Mouse (Mus musculus) stomach, embryonic 15.5 days (tissue): ENCODE measurements around the gene Gm17482. TPM values are rescaled to one million over a fixed set of nuclear protein-coding genes. Genes with fewer than 3 reads are reported as not detected.

Experiments used
- ATAC-seq: fragments of 200-750 bp; cut with Nextera tagmentation; 2 replicates; pipeline ENCODE4 v1.8.0; 2017; ENCODE audit warnings: low read depth, moderate number of reproducible peaks, moderate TSS enrichment; ENCODE audit not compliant: insufficient read depth, low FRiP score
- H3K27ac ChIP-seq: fragments of 300-500 bp; sonication (generic); 2 replicates; pipeline ENCODE4 v1.5.1; 2015; ENCODE audit warnings: mild to moderate bottlenecking, inconsistent platforms
- H3K27me3 ChIP-seq: fragments of 300-500 bp; sonication (generic); replicated peaks from 2 replicates; pipeline ENCODE4 v1.6.1; 2015; ENCODE audit warnings: inconsistent platforms
- H3K36me3 ChIP-seq: fragments of 300-500 bp; sonication (generic); 2 replicates; pipeline ENCODE4 v1.6.1; 2015; ENCODE audit warnings: inconsistent platforms
- H3K4me1 ChIP-seq: fragments of 300-500 bp; sonication (generic); 2 replicates; pipeline ENCODE4 v1.6.1; 2015; ENCODE audit warnings: inconsistent platforms
- H3K4me2 ChIP-seq: fragments of 300-500 bp; sonication (generic); 2 replicates; pipeline ENCODE4 v1.6.1; 2015; ENCODE audit warnings: mild to moderate bottlenecking, inconsistent platforms
- H3K4me3 ChIP-seq: fragments of 300-500 bp; sonication (generic); replicated peaks from 2 replicates; pipeline ENCODE4 v1.5.1; 2015; ENCODE audit warnings: inconsistent platforms
- H3K9ac ChIP-seq: fragments of 300-500 bp; sonication (generic); 2 replicates; pipeline ENCODE4 v1.6.1; 2015; ENCODE audit warnings: inconsistent platforms
- H3K9me3 ChIP-seq: fragments of 300-500 bp; sonication (generic); 2 replicates; pipeline ENCODE4 v1.6.1; 2016; ENCODE audit warnings: inconsistent platforms
- WGBS: fragments of 180-500 bp; shearing (Covaris S2); methylation state at CpG from one replicate; pipeline ENCODE4 v1.1.7; 2015; 5-methylcytosine and 5-hydroxymethylcytosine counted together
- polyA plus RNA-seq: library from polyadenylated mRNA; unstranded; fragments of >200 nt; fragmentation: Nextera tagmentation; extraction: Ambion mirVana; gene quantifications from 2 replicates; pipeline ENCODE4 v1.2.1, GENCODE M21; 2015

Gm17482 gene
- polyA plus RNA-seq, 1 experiment from 2014 or later, result not detected

- 86% methylated on average over 10 of the region's 10 CpGs for WGBS
- H3K27ac ChIP-seq, result no peak overlapping the region
- no peaks in the 10 kb centered on the region for H3K36me3 ChIP-seq
- no peaks in the 10 kb centered on the region for H3K27me3 ChIP-seq
- H3K4me3 ChIP-seq, result no peak overlapping the region
- no peaks in the 10 kb centered on the region for H3K9me3 ChIP-seq
- H3K9ac ChIP-seq, result no peak overlapping the region
- no peak for ATAC-seq
- H3K4me2 ChIP-seq, result no peak overlapping the region
- peaks cover 7% of the 10 kb centered on the region; the same call in 1 of the 2 replicates for H3K4me1 ChIP-seq
Measured at GRCm38 (mm10) chr6:115273346-115273745, 46.2 kb downstream of the Gm17482 start.

GRCm38 (mm10) chr6:115274705-115275104 lies 47.6 kb downstream of the Gm17482 start:
- ATAC-seq, result no peak

DNA sequence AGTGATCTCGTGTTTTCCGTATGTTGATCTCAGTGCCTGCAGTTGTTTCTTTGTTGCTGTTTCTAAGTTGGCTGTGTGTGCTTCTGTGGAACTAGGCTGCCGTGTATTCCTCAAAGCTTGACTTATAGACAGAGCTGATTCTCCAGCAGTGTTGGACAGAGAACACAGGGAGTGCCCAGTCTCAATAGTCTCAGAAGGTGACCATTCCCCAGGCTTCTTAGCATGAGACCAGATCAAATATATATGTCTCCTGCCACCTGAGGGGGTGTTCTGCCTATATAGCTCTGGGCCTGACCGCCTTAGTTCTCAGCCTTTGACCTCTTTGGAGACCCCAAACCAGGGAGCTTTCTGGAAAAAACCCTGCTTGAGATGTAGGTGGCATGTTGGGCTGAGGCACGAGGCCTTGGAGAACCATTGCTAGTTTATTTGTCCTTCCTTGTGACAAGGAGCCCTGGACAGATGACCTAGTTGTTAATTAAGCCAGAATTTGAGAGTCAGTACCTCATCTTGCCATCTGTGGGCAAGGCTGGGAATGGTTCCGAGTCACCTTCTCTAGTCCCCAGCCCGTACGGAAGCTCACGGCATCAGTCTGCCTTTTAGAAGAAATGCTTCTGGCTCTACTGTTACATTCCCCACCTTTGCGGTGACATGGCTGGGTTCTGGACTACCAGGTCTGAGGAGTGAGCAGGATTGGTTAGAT lies 48.1 kb downstream of the Gm17482 start:
- Histone ChIP-seq H3K36me3 (no peaks in the 10 kb centered on the region), H3K4me2 (no peak overlapping the region), H3K9ac (no peak overlapping the region), H3K4me3 (no peak overlapping the region), H3K27me3 (no peaks in the 10 kb centered on the region), H3K4me1 (peaks cover 5% of the 10 kb centered on the region; the same call in 1 of the 2 replicates), H3K9me3 (no peaks in the 10 kb centered on the region), H3K27ac (no peak overlapping the region)
- no peak for ATAC-seq
- 87% methylated on average over 10 of the region's 10 CpGs for WGBS

More at GRCm38 (mm10) chr6:115274705-115275104, 47.6 kb downstream of the Gm17482 start:
- Histone ChIP-seq H3K27me3 (no peaks in the 10 kb centered on the region), H3K27ac (no peak overlapping the region), H3K36me3 (no peaks in the 10 kb centered on the region), H3K9me3 (no peaks in the 10 kb centered on the region), H3K4me1 (peaks cover 7% of the 10 kb centered on the region; the same call in 1 of the 2 replicates), H3K9ac (no peak overlapping the region), H3K4me3 (no peak overlapping the region), H3K4me2 (no peak overlapping the region)
- WGBS, result 66% methylated on average over 9 of the region's 9 CpGs

DNA sequence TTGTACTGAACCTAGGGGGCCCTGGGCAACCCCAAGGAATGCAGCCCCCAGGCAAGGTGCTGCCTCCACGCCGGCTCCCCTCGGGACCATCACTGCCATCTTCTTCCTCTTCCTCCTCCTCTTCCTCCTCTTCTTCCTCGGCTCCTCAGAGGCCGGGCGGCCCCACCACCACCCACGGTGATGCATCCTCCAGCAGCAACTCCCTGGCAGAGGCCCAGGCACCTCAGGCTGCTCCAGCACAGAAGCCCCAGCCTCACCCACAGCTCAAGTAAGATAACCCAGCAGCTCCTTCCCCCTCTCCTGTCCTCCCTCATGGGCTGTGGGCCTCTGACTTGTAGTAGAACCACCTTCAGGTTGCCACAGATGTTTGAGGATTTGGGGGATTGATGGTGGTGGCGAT lies 50.9 kb downstream of the Gm17482 start:
- H3K9me3 ChIP-seq, result no peaks in the 10 kb centered on the region
- no peaks in the 10 kb centered on the region for H3K4me1 ChIP-seq
- H3K4me3 ChIP-seq, result no peak overlapping the region
- WGBS, result 80% methylated on average over 8 of the region's 8 CpGs
- no peak for ATAC-seq
- no peak overlapping the region for H3K27ac ChIP-seq
- H3K4me2 ChIP-seq, result no peak overlapping the region
- no peaks in the 10 kb centered on the region for H3K36me3 ChIP-seq
- no peak overlapping the region for H3K9ac ChIP-seq
- no peaks in the 10 kb centered on the region for H3K27me3 ChIP-seq

GRCm38 (mm10) chr6:115279639-115280038 lies 52.5 kb downstream of the Gm17482 start:
- WGBS, result 55% methylated on average over 2 of the region's 2 CpGs
- H3K4me3 ChIP-seq, result no peak overlapping the region
- no peak overlapping the region for H3K9ac ChIP-seq
- H3K9me3 ChIP-seq, result no peaks in the 10 kb centered on the region
- H3K27ac ChIP-seq, result no peak overlapping the region
- no peaks in the 10 kb centered on the region for H3K27me3 ChIP-seq
- no peak for ATAC-seq
- no peaks in the 10 kb centered on the region for H3K4me1 ChIP-seq
- H3K4me2 ChIP-seq, result no peak overlapping the region
- H3K36me3 ChIP-seq, result no peaks in the 10 kb centered on the region

DNA sequence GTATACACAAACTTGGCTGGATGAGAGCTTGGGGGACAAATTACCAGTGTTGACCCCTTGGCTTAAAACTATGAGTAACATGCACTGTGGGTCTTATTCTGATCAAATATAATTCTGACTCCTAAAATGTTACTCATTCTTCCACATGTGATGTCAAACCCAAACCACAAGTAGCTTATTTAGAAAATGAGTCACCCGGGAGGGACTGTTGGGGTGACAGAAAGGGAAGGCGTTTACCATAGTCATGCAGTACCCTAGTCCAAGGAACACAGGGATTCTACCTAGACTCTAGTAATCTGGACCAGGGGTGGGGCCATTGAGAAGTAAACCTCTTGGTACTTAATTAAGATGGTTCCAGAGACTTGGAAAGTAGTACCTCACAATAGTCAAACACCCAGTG lies 57.0 kb downstream of the Gm17482 start:
- no peaks in the 10 kb centered on the region for H3K27me3 ChIP-seq
- no peaks in the 10 kb centered on the region for H3K36me3 ChIP-seq
- ATAC-seq, result no peak
- H3K27ac ChIP-seq, result no peak overlapping the region
- H3K9me3 ChIP-seq, result no peaks in the 10 kb centered on the region
- no peaks in the 10 kb centered on the region for H3K4me1 ChIP-seq
- no peak overlapping the region for H3K9ac ChIP-seq
- 82% methylated on average over 2 of the region's 2 CpGs for WGBS
- no peak overlapping the region for H3K4me2 ChIP-seq
- no peak overlapping the region for H3K4me3 ChIP-seq

DNA sequence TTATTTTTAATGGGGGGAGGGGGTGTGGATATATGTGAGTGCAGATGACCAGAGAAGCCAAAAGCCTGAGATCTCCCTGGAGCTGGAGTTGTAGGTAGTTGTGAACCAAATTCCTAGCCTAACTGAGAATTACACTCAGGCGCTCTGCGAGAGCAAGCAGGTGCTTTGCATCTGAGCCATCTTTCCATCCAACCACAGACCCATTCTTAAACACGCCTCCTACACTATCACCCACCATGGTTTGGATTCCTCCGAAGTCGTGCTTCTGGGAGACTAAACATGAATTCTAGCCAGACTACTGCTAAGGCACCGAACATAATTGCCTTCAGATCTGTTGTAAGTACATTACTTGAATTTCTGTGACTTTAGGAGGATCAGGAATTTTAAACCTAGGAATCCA lies 59.3 kb downstream of the Gm17482 start:
- 63% methylated on average over 6 of the region's 6 CpGs for WGBS
- no peaks in the 10 kb centered on the region for H3K9me3 ChIP-seq

DNA sequence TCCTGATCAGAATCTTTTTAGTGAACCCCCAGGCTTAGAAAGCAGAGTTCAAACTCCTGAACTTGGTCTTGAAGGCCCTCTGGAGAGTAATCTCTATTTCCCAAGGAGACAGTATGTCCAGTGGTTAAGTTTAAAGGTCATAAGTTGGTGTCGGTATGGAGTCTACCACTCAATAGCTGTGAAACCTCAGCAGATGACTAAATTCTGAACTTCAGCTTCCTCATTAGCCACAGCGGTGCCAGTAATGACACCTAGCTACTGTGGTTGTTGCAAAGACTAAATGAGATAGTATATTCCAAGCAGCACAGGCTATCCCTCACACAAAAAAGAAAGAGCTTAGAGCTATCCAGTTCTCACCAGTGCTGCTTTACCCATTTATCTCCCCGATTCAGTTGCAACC lies 61.1 kb downstream of the Gm17482 start:
- no peak overlapping the region for H3K4me3 ChIP-seq
- no peaks in the 10 kb centered on the region for H3K27me3 ChIP-seq
- no peaks in the 10 kb centered on the region for H3K9me3 ChIP-seq
- H3K4me1 ChIP-seq, result no peaks in the 10 kb centered on the region
- no peak for ATAC-seq
- no peak overlapping the region for H3K27ac ChIP-seq
- H3K36me3 ChIP-seq, result no peaks in the 10 kb centered on the region
- no peak overlapping the region for H3K4me2 ChIP-seq
- no peak overlapping the region for H3K9ac ChIP-seq
- 91% methylated on average over 3 of the region's 3 CpGs for WGBS

More for the DNA sequence above, 59.3 kb downstream of the Gm17482 start:
- Histone ChIP-seq H3K27ac (no peak overlapping the region), H3K27me3 (no peaks in the 10 kb centered on the region), H3K4me2 (no peak overlapping the region), H3K36me3 (no peaks in the 10 kb centered on the region), H3K4me1 (no peaks in the 10 kb centered on the region), H3K9ac (no peak overlapping the region), H3K4me3 (no peak overlapping the region)
- ATAC-seq, result no peak

DNA sequence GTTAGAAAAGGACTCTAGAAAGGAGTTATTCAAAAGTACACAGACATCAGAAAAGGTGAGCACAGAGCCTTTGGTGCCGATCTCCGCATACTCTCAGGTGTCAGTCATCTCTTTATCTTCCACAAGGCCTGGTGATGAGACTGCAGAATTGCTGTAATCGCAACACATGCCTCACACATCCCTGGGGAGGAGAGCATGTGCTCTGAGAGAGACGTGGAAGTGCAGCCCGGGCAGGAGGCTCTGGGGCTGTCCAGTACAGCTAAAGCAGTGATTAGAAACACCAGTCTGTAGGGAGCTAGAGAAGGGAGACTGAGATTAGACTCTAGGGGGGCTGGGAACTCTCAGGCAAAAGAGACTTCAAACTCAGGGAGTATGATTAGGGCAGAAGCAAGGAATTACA lies 63.4 kb downstream of the Gm17482 start:
- Histone ChIP-seq H3K36me3 (no peaks in the 10 kb centered on the region), H3K9ac (no peak overlapping the region), H3K27ac (no peak overlapping the region), H3K4me2 (no peak overlapping the region), H3K4me3 (no peak overlapping the region), H3K4me1 (no peaks in the 10 kb centered on the region), H3K9me3 (no peaks in the 10 kb centered on the region), H3K27me3 (no peaks in the 10 kb centered on the region)
- no peak for ATAC-seq
- whole genome bisulfite sequencing, result 63% methylated on average over 5 of the region's 5 CpGs

- Histone ChIP-seq H3K9ac (no peak overlapping the region), H3K4me3 (no peak overlapping the region), H3K36me3 (no peaks in the 10 kb centered on the region), H3K27ac (no peak overlapping the region), H3K27me3 (no peaks in the 10 kb centered on the region), H3K4me2 (no peak overlapping the region), H3K4me1 (no peaks in the 10 kb centered on the region), H3K9me3 (no peaks in the 10 kb centered on the region)
- ATAC-seq, result no peak
- WGBS, result 86% methylated on average over 2 of the region's 2 CpGs
Measured at GRCm38 (mm10) chr6:115291068-115291467, 63.9 kb downstream of the Gm17482 start.

DNA sequence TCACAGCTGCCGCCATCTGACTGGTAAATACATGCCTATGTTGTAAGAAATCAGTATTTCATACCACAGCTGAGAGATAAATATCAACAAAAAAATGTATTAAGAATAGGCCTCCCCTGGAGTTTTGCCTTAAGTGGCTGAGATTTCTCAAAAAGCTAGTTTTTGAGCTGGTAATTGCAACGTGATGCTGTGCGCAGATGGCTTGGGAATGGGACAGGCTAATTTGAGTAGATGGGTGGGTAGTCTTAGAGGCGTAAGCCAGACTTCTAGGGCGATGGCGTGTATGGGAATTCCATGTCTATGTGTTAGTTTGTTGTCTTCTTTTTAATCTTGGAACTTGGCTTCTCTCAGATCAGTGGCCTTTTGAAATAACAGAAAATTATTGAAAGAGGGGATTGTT lies 64.7 kb downstream of the Gm17482 start:
- ATAC-seq, result no peak
- no peaks in the 10 kb centered on the region for H3K27me3 ChIP-seq
- no peak overlapping the region for H3K4me2 ChIP-seq
- H3K4me1 ChIP-seq, result no peaks in the 10 kb centered on the region
- H3K4me3 ChIP-seq, result no peak overlapping the region
- no peak overlapping the region for H3K27ac ChIP-seq
- 91% methylated on average over 6 of the region's 6 CpGs for WGBS
- no peaks in the 10 kb centered on the region for H3K36me3 ChIP-seq
- H3K9ac ChIP-seq, result no peak overlapping the region
- no peaks in the 10 kb centered on the region for H3K9me3 ChIP-seq

GRCm38 (mm10) chr6:115292621-115293020 lies 65.5 kb downstream of the Gm17482 start:
- Histone ChIP-seq H3K9ac (no peak overlapping the region), H3K4me3 (no peak overlapping the region), H3K27me3 (no peaks in the 10 kb centered on the region), H3K9me3 (no peaks in the 10 kb centered on the region), H3K27ac (no peak overlapping the region), H3K4me1 (no peaks in the 10 kb centered on the region), H3K4me2 (no peak overlapping the region), H3K36me3 (no peaks in the 10 kb centered on the region)
- no peak for ATAC-seq
- WGBS, result 59% methylated on average over 6 of the region's 6 CpGs

- no peak overlapping the region for H3K4me2 ChIP-seq
- H3K9ac ChIP-seq, result no peak overlapping the region
- H3K27me3 ChIP-seq, result no peaks in the 10 kb centered on the region
- no peaks in the 10 kb centered on the region for H3K36me3 ChIP-seq
- 84% methylated on average over 2 of the region's 2 CpGs for WGBS
- H3K4me1 ChIP-seq, result no peaks in the 10 kb centered on the region
- H3K4me3 ChIP-seq, result no peak overlapping the region
- H3K9me3 ChIP-seq, result no peaks in the 10 kb centered on the region
- no peak for ATAC-seq
- no peak overlapping the region for H3K27ac ChIP-seq
Measured at GRCm38 (mm10) chr6:115293877-115294276, 66.7 kb downstream of the Gm17482 start.
